Mouse (Mus musculus): ENCODE results near the gene Baiap2.

- no peak for TF ChIP-seq POLR2A (IDR thresholded peaks at IDR 0.05; ENCODE audit: borderline replicate concordance, control insufficient read depth, low read depth, low read length)
- no peak for TF ChIP-seq CTCF (IDR thresholded peaks at IDR 0.05; ENCODE audit: control insufficient read depth, insufficient read depth, low read length)
Measured at GRCm38 (mm10) chr11:119907006-119907650, 35.4 kb upstream of the Baiap2 start.

Data from bone marrow, adult 2 months (tissue).